Mouse (Mus musculus) liver, embryonic 16.5 days (tissue): Measurements from ENCODE around the gene Dbh. TPM values are rescaled to one million over a fixed set of nuclear protein-coding genes. Genes with fewer than 3 reads are reported as not detected.

Experiments used
- ATAC-seq: fragments of 200-750 bp; cut with Nextera tagmentation; 2 replicates; pipeline ENCODE4 v1.8.0; 2017; ENCODE audit warnings: low read depth, mild to moderate bottlenecking, moderate number of reproducible peaks, moderate library complexity
- H3K27ac ChIP-seq: fragments of 300-500 bp; sonication (generic); 2 replicates; pipeline ENCODE4 v1.5.1; 2014; ENCODE audit warnings: mild to moderate bottlenecking, low read length
- H3K27me3 ChIP-seq: fragments of 300-500 bp; sonication (generic); 2 replicates; pipeline ENCODE4 v1.6.1; 2014; ENCODE audit warnings: low read depth, low read length, mixed read lengths; ENCODE audit not compliant: control insufficient read depth, insufficient read depth
- H3K36me3 ChIP-seq: fragments of 300-500 bp; sonication (generic); 2 replicates; pipeline ENCODE4 v1.6.1; 2014; ENCODE audit warnings: mild to moderate bottlenecking; ENCODE audit not compliant: control insufficient read depth, insufficient read depth
- H3K4me1 ChIP-seq: fragments of 300-500 bp; sonication (generic); 2 replicates; pipeline ENCODE4 v1.6.1; 2014; ENCODE audit warnings: low read depth, low read length, mixed read lengths; ENCODE audit not compliant: control insufficient read depth
- H3K4me2 ChIP-seq: fragments of 300-500 bp; sonication (generic); 2 replicates; pipeline ENCODE4 v1.6.1; 2014; ENCODE audit warnings: low read depth, low read length, mixed read lengths
- H3K4me3 ChIP-seq: fragments of 300-500 bp; sonication (generic); 2 replicates; pipeline ENCODE4 v1.5.1; 2014; ENCODE audit warnings: low read depth, mild to moderate bottlenecking, low read length
- H3K9ac ChIP-seq: fragments of 300-500 bp; sonication (generic); 2 replicates; pipeline ENCODE4 v1.6.1; 2014; ENCODE audit warnings: low read depth, low read length
- H3K9me3 ChIP-seq: fragments of 300-500 bp; sonication (generic); replicated peaks from 2 replicates; pipeline ENCODE4 v1.6.1; 2016; ENCODE audit warnings: low read length; ENCODE audit not compliant: control insufficient read depth
- WGBS: fragments of 180-500 bp; shearing (Covaris S2); extraction: QIAGEN DNeasy Blood & Tissue Kit; methylation state at CpG from one replicate; pipeline ENCODE4 v1.1.7; 2014; ENCODE audit not compliant: insufficient replicate concordance; 5-methylcytosine and 5-hydroxymethylcytosine counted together
- polyA plus RNA-seq: library from polyadenylated mRNA; unstranded; fragments of >200 nt; fragmentation: Nextera tagmentation; extraction: Ambion mirVana; gene quantifications from 2 replicates; pipeline ENCODE4 v1.2.1, GENCODE M21; 2015

The Dbh gene
- polyA plus RNA-seq, 1 experiment from 2014 or later, result 0.15 TPM

DNA sequence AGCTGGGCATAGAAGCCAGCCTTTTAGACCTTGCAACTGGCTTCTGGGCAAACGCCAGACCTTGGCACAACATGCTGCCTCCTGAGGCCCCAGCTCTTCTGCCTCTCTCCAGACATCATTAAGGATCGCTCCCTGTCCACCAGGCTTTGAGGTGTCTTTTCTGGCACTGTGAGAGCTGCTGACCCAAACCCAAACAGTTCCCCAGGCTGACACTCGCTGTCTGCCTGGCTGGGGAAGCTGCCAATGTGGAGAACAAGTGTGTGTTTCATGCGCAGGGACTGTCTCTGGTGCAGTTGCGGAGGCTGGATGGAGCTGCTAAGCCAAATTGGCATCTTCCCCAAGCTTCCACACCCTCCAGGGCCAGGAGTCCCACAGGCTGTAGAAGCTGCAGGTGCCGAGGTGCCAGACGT is 58.0 kb downstream of the Dbh start:
- no peak for ATAC-seq
- H3K27me3 ChIP-seq, result no peaks in the 10 kb centered on the region
- H3K4me2 ChIP-seq, result no peak overlapping the region
- WGBS, result 67% methylated on average over 7 of the region's 7 CpGs
- no peaks in the 10 kb centered on the region for H3K36me3 ChIP-seq
- no peaks in the 10 kb centered on the region for H3K9me3 ChIP-seq
- no peak overlapping the region for H3K27ac ChIP-seq
- H3K4me3 ChIP-seq, result no peak overlapping the region
- no peak overlapping the region for H3K9ac ChIP-seq
- H3K4me1 ChIP-seq, result no peaks in the 10 kb centered on the region

DNA sequence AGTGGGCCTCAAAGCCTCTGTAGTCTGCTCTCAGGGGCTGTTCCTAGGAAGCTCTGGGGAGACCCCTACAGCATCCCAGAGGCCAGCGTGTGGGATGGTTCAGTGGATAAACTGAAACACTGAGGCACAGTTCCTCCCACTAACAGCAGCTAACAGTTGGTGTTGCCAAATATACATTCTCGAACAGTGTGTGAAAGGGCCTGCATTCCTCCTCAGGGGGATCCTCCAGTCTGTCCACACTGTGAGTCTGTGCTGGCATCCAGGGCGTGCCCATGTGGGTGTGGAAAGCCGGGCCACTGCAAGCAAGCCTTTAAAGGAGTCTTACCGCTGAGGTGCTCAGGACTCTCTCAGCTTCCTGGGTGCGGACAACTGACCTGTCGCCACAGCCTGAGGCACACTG is 61.5 kb downstream of the Dbh start:
- H3K9ac ChIP-seq, result no peak overlapping the region
- H3K4me1 ChIP-seq, result no peaks in the 10 kb centered on the region
- no peaks in the 10 kb centered on the region for H3K9me3 ChIP-seq
- H3K36me3 ChIP-seq, result no peaks in the 10 kb centered on the region
- ATAC-seq, result no peak
- H3K4me3 ChIP-seq, result no peak overlapping the region
- WGBS, result 73% methylated on average over 7 of the region's 7 CpGs
- H3K27me3 ChIP-seq, result no peaks in the 10 kb centered on the region
- H3K27ac ChIP-seq, result no peak overlapping the region
- H3K4me2 ChIP-seq, result no peak overlapping the region

DNA sequence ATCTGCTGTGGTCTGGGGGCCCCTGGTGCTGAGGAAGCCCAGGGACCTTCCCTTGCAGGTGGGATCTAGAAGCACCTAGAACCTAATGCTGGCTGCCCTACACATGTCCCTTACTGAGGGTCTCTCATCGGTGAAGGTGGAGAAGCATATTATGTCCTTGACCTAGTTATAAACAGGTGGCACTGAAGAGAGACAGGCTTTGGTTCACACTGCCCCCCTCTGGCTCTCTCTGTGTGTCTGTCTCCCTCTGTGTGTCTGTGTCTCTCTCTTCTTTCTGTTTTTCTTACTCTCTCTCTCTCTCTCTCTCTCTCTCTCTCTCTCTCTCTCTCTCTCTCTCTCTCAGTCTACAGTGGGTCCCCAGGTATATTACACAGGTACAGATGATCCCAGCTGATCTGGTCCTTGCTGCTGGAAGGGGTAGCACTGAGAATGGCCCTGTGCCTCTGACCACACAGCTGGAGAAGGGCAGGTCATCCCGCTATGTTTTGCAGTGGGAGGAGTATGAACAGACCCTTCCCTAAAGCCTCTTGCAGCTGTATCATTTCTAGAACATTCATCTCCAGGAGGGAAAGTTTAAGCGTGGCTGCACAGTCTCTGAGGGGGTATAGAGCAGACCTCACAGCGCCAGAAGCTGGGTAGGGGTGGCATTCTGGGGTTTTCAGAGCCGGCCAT is 63.9 kb downstream of the Dbh start:
- Histone ChIP-seq H3K9me3 (no peaks in the 10 kb centered on the region), H3K36me3 (no peaks in the 10 kb centered on the region), H3K27me3 (no peaks in the 10 kb centered on the region), H3K27ac (no peak overlapping the region), H3K9ac (no peak overlapping the region), H3K4me2 (no peak overlapping the region), H3K4me1 (no peaks in the 10 kb centered on the region; the same call in 1 of the 2 replicates), H3K4me3 (no peak overlapping the region)
- 53% methylated on average over 5 of the region's 5 CpGs for WGBS
- no peak for ATAC-seq

DNA sequence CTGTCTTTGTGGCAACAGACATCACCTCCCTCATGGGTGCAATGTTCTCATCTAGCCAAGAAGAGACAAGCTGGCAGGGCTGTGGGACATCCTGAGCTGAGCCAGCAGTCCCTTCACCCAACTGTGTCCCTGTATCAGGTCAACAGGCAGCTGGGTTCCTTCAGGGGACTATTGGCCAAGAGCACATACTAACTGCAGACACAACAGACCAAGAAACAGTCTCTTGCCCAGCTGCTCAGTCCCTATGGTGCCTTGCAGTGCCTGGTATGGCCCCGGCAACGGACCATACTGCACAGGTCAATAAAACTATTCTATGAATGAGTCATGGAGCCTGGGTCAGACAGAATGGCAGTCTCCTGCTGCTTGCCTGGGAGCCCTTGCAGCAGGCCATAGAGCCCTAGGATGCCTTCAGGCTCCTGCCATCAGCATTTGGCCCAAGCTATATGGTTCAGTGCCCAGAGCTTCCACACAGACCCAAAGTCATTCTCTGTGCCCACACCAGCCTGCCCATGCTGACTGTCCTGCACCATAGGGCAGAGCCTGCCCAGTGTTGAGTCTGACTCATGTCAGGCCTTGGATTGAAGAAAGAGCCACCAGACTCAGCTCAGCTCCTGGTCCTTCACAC is 64.6 kb downstream of the Dbh start:
- Histone ChIP-seq H3K27ac (no peak overlapping the region), H3K27me3 (no peaks in the 10 kb centered on the region), H3K9me3 (no peaks in the 10 kb centered on the region), H3K4me2 (no peak overlapping the region), H3K36me3 (no peaks in the 10 kb centered on the region), H3K4me1 (no peaks in the 10 kb centered on the region; the same call in 1 of the 2 replicates), H3K9ac (no peak overlapping the region), H3K4me3 (no peak overlapping the region)
- WGBS, result 67% methylated on average over 2 of the region's 2 CpGs
- ATAC-seq, result no peak

DNA sequence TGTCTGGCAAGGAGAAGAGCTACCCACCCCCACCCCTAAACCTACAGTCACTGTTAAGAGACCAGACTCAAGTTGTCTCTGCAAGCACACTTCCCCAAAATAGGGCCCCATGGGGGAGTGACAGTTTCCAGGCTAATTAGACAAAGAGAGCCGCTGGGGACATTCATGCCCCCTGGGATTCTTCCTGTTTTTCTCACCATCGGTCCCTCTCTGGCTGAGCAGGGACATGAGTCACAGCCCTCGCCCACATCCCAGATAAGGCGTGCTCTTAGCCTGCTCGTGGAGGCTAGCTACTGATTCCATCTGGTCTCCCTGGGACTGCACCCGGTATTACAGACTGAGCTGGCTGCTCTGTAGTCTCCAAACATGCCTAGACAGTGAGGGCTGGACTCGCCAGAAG is 67.3 kb downstream of the Dbh start:
- H3K27me3 ChIP-seq, result no peaks in the 10 kb centered on the region
- no peaks in the 10 kb centered on the region for H3K9me3 ChIP-seq
- no peaks in the 10 kb centered on the region; the same call in 1 of the 2 replicates for H3K4me1 ChIP-seq
- H3K27ac ChIP-seq, result no peak overlapping the region
- H3K36me3 ChIP-seq, result no peaks in the 10 kb centered on the region
- no peak overlapping the region for H3K4me2 ChIP-seq
- WGBS, result 11% methylated on average over 7 of the region's 7 CpGs
- no peak overlapping the region for H3K9ac ChIP-seq
- no peak overlapping the region for H3K4me3 ChIP-seq
- ATAC-seq, result peak; percentile 36

Other genes with a start within 250 kb of the Dbh start
- gene Surf2, start 248.9 kb upstream of the Dbh start, polyA plus RNA-seq, result 17.4 and 17.9 TPM in 2 replicates
- gene Surf1, start 248.7 kb upstream of the Dbh start, polyA plus RNA-seq, result 31.5 and 32.4 TPM in 2 replicates
- gene Surf4, start 231.3 kb upstream of the Dbh start, polyA plus RNA-seq, result 119 and 121 TPM in 2 replicates
- 0.04 TPM in 2 replicates for gene Stkld1, start 231.2 kb upstream of the Dbh start, polyA plus RNA-seq
- gene Rexo4, start 200.8 kb upstream of the Dbh start, polyA plus RNA-seq, result 16.7 and 17.5 TPM in 2 replicates
- gene Adamts13, start 191.8 kb upstream of the Dbh start, polyA plus RNA-seq, result 1.8 and 2.0 TPM in 2 replicates
- 13.7 and 14.3 TPM in 2 replicates for gene Cacfd1, start 155.3 kb upstream of the Dbh start, polyA plus RNA-seq
- 0.32 and 0.40 TPM in 2 replicates for gene Slc2a6, start 137.2 kb upstream of the Dbh start, polyA plus RNA-seq
- gene Mymk, start 93.1 kb upstream of the Dbh start, polyA plus RNA-seq, result 0.90 and 2.8 TPM in 2 replicates
- gene Adamtsl2, start 85.9 kb upstream of the Dbh start, polyA plus RNA-seq, result 0.40 and 0.76 TPM in 2 replicates
- gene Fam163b, start 22.7 kb upstream of the Dbh start, polyA plus RNA-seq, result not detected in 2 replicates
- 67.6 and 78.4 TPM in 2 replicates for gene Sardh, start 83.1 kb downstream of the Dbh start, polyA plus RNA-seq